Mouse (Mus musculus): ENCODE data around the gene Rnd3. TPM values are rescaled to one million over a fixed set of nuclear protein-coding genes. Genes with fewer than 3 reads are reported as not detected.

Rnd3 gene
- polyA plus RNA-seq (2016; fragmentation: Nextera tagmentation; extraction: Ambion mirVana), result 257 and 270 TPM in 2 replicates

- no peaks in the 10 kb centered on the region for H3K9me3 ChIP-seq
- peak within 1 kb of the TSS; percentile 72 for H3K4me2 ChIP-seq (replicated peaks)
- no peaks in the 10 kb centered on the region for H3K27me3 ChIP-seq (replicated peaks)
- under 1% methylated on average over 25 of the region's 25 CpGs for WGBS
- peak within 1 kb of the TSS; percentile 91 for H3K27ac ChIP-seq
- no peaks in the 10 kb centered on the region for H3K36me3 ChIP-seq
- ATAC-seq (ENCODE audit: low FRiP score, low read depth), result peak; percentile 74
- H3K9ac ChIP-seq, result peak within 1 kb of the TSS; percentile 98
- peaks cover 13% of the 10 kb centered on the region for H3K4me1 ChIP-seq
- peak within 1 kb of the TSS; percentile 98 for H3K4me3 ChIP-seq
These were observed at the start of gene Rnd3 for GRCm38 (mm10) chr2:51148975-51149374. Gene Rnd3 (minus strand): TSS chr2:51149111.

GRCm38 (mm10) chr2:51192319-51192718 lies 43.4 kb upstream of the Rnd3 start:
- 60% methylated on average over 2 of the region's 2 CpGs for WGBS
- no peaks in the 10 kb centered on the region for H3K4me1 ChIP-seq
- no peak for ATAC-seq (ENCODE audit: low FRiP score, low read depth)

DNA sequence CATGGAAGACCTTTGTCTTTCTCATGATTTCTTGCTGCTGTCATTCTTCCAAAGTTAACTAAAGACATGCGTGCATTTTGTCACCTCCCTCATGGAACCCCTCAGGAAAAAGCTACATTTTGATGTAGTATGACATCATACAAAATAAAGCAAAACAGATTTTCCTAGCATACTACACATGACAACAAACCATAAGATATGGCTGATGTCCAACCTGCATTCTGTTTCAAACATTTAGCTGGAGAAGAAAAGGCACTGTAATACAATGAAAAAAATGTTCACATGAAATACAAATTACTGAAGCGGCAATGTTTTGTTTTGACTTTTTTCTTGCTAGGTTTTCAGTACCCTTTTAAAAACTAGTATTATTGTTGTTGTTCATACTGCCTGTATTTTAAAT lies 36.9 kb upstream of the Rnd3 start:
- H3K36me3 ChIP-seq, result no peaks in the 10 kb centered on the region
- ATAC-seq (ENCODE audit: low FRiP score, low read depth), result no peak
- no peak overlapping the region for H3K9ac ChIP-seq

More at GRCm38 (mm10) chr2:51192319-51192718, 43.4 kb upstream of the Rnd3 start:
- Histone ChIP-seq H3K9ac (no peak overlapping the region), H3K9me3 (no peaks in the 10 kb centered on the region), H3K27ac (no peak overlapping the region), H3K27me3 (replicated peaks) (no peaks in the 10 kb centered on the region), H3K36me3 (no peaks in the 10 kb centered on the region), H3K4me2 (replicated peaks) (no peak overlapping the region), H3K4me3 (no peak overlapping the region)

GRCm38 (mm10) chr2:51182990-51183389 lies 34.1 kb upstream of the Rnd3 start:
- ATAC-seq (ENCODE audit: low FRiP score, low read depth), result 0 out of 2 replicates have a peak, but pooled peaks have one; percentile 37
- H3K36me3 ChIP-seq, result no peaks in the 10 kb centered on the region
- H3K27me3 ChIP-seq (replicated peaks), result no peaks in the 10 kb centered on the region
- H3K4me2 ChIP-seq (replicated peaks), result no peak overlapping the region
- H3K4me1 ChIP-seq, result no peaks in the 10 kb centered on the region
- H3K9ac ChIP-seq, result no peak overlapping the region
- 75% methylated on average over 4 of the region's 4 CpGs for WGBS
- H3K4me3 ChIP-seq, result no peak overlapping the region
- no peaks in the 10 kb centered on the region for H3K9me3 ChIP-seq
- H3K27ac ChIP-seq, result no peak overlapping the region

More for the DNA sequence above, 36.9 kb upstream of the Rnd3 start:
- no peak overlapping the region for H3K27ac ChIP-seq
- no peak overlapping the region for H3K4me3 ChIP-seq
- H3K4me1 ChIP-seq, result no peaks in the 10 kb centered on the region
- WGBS, result 95% methylated on average over 2 of the region's 2 CpGs
- no peaks in the 10 kb centered on the region for H3K9me3 ChIP-seq
- H3K27me3 ChIP-seq (replicated peaks), result no peaks in the 10 kb centered on the region
- no peak overlapping the region for H3K4me2 ChIP-seq (replicated peaks)

- Histone ChIP-seq H3K27me3 (replicated peaks) (no peaks in the 10 kb centered on the region), H3K9ac (no peak overlapping the region), H3K9me3 (no peaks in the 10 kb centered on the region), H3K27ac (no peak overlapping the region), H3K36me3 (no peaks in the 10 kb centered on the region), H3K4me1 (no peaks in the 10 kb centered on the region), H3K4me3 (no peak overlapping the region), H3K4me2 (replicated peaks) (no peak overlapping the region)
- ATAC-seq (ENCODE audit: low FRiP score, low read depth), result no peak
These were observed 32.5 kb upstream of the Rnd3 start for GRCm38 (mm10) chr2:51181376-51181775.

DNA sequence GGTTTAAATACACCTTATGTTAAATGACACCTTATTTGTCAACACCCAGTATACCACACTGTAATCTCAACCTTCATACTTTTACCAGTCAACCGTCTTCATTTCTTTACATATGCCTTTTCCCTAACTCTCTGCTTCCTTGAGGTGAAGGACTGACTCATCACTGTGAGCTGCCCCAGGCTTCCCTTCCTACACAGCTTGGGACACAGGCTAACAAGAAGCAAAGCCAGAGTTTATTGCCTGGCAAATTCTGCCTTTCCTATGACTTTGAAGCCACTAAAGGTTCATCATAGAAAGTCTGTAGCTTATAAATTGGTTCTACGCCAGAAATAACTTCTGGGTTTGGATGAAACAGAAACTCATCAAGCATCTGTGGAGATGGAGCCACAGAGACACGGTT lies 30.2 kb upstream of the Rnd3 start:
- H3K27ac ChIP-seq, result no peak overlapping the region
- no peaks in the 10 kb centered on the region for H3K36me3 ChIP-seq
- no peak for ATAC-seq (ENCODE audit: low FRiP score, low read depth)
- no peaks in the 10 kb centered on the region for H3K4me1 ChIP-seq
- H3K9me3 ChIP-seq, result no peaks in the 10 kb centered on the region
- no peak overlapping the region for H3K9ac ChIP-seq
- no peak overlapping the region for H3K4me3 ChIP-seq
- WGBS, result 84% methylated on average over 3 of the region's 3 CpGs
- no peak overlapping the region for H3K4me2 ChIP-seq (replicated peaks)
- no peaks in the 10 kb centered on the region for H3K27me3 ChIP-seq (replicated peaks)

GRCm38 (mm10) chr2:51177615-51178014 lies 28.7 kb upstream of the Rnd3 start:
- Histone ChIP-seq H3K9me3 (no peaks in the 10 kb centered on the region), H3K4me3 (no peak overlapping the region), H3K27ac (no peak overlapping the region), H3K4me1 (no peaks in the 10 kb centered on the region), H3K36me3 (no peaks in the 10 kb centered on the region), H3K4me2 (replicated peaks) (no peak overlapping the region), H3K9ac (no peak overlapping the region), H3K27me3 (replicated peaks) (no peaks in the 10 kb centered on the region)
- ATAC-seq (ENCODE audit: low FRiP score, low read depth), result no peak
- 77% methylated on average over 3 of the region's 3 CpGs for WGBS

DNA sequence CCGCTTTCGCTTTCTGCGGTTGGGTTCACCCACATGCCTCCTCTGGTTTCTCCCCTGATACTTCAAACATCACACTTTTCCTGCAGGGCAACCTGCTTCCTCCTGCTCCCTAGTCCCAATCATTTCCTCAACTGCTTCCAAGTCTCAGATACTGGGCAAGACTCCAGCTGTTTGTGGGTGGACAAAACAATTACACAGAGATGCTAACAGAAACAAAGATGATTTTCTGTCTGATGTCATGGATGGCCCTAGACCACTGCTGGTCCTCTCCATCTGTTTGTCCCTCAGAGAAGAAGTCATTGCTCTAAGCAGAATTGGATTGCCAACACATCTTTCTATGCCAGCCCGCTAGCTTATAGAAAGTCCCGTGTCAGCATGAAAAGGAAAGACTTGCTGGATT lies 26.4 kb upstream of the Rnd3 start:
- ATAC-seq (ENCODE audit: low FRiP score, low read depth), result no peak
- Histone ChIP-seq H3K4me2 (replicated peaks) (no peak overlapping the region), H3K36me3 (no peaks in the 10 kb centered on the region), H3K4me1 (no peaks in the 10 kb centered on the region), H3K9me3 (no peaks in the 10 kb centered on the region), H3K4me3 (no peak overlapping the region), H3K27ac (no peak overlapping the region), H3K27me3 (replicated peaks) (no peaks in the 10 kb centered on the region), H3K9ac (no peak overlapping the region)
- whole genome bisulfite sequencing, result 93% methylated on average over 5 of the region's 5 CpGs

GRCm38 (mm10) chr2:51161110-51161509 lies 12.2 kb upstream of the Rnd3 start:
- Histone ChIP-seq H3K27ac (no peak overlapping the region), H3K9me3 (no peaks in the 10 kb centered on the region), H3K27me3 (replicated peaks) (no peaks in the 10 kb centered on the region), H3K4me3 (no peak overlapping the region), H3K36me3 (no peaks in the 10 kb centered on the region), H3K4me2 (replicated peaks) (no peak overlapping the region), H3K9ac (no peak overlapping the region), H3K4me1 (no peaks in the 10 kb centered on the region)
- 88% methylated on average over 2 of the region's 2 CpGs for WGBS
- no peak for ATAC-seq (ENCODE audit: low FRiP score, low read depth)

- H3K36me3 ChIP-seq, result peaks cover under 1% of the 10 kb centered on the region; the same call in 1 of the 2 replicates
- ATAC-seq (ENCODE audit: low FRiP score, low read depth), result peak; percentile 32; the same call in 1 of the 2 replicates
- H3K27ac ChIP-seq, result peak overlapping the region; percentile 75
- H3K4me2 ChIP-seq (replicated peaks), result peak overlapping the region; percentile 72
- H3K9ac ChIP-seq, result peak overlapping the region; percentile 98
- peaks cover 17% of the 10 kb centered on the region for H3K4me1 ChIP-seq
- peak overlapping the region; percentile 98 for H3K4me3 ChIP-seq
- 1% methylated on average over 20 of the region's 20 CpGs for WGBS
- H3K9me3 ChIP-seq, result no peaks in the 10 kb centered on the region
- no peaks in the 10 kb centered on the region for H3K27me3 ChIP-seq (replicated peaks)
These were observed 457 bp downstream of the Rnd3 start for GRCm38 (mm10) chr2:51148454-51148853.

DNA sequence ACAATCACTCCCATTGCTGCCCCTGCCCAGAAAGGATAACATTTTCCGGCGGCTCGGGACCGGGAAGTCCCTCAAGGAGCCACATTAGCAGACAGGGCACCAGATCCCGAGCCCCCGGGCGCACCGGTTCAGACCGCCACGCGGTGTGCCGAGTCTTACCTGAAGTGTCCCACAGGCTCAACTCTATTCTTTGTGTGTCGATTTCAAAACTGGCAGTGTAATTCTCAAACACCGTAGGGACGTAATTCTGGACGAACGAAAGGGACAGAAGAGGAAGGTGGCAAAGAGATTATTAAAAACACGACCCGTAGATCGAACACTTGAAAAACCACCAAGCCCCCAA lies 875 bp downstream of the Rnd3 start:
- peak; percentile 18; the same call in 1 of the 2 replicates for ATAC-seq (ENCODE audit: low FRiP score, low read depth)
- 0% methylated on average over 20 of the region's 20 CpGs for WGBS

GRCm38 (mm10) chr2:51147318-51148064 lies 1.4 kb downstream of the Rnd3 start:
- Histone ChIP-seq H3K4me2 (replicated peaks) (peak overlapping the region; percentile 72), H3K9me3 (no peaks in the 10 kb centered on the region), H3K36me3 (peaks cover 7% of the 10 kb centered on the region), H3K9ac (peak overlapping the region; percentile 98), H3K4me1 (peaks cover 26% of the 10 kb centered on the region), H3K27me3 (replicated peaks) (no peaks in the 10 kb centered on the region), H3K27ac (peak overlapping the region; percentile 91), H3K4me3 (peak overlapping the region; percentile 98)
- peak; percentile 52 for ATAC-seq (ENCODE audit: low FRiP score, low read depth)
- WGBS, result under 1% methylated on average over 45 of the region's 45 CpGs

More for the DNA sequence above, 875 bp downstream of the Rnd3 start:
- Histone ChIP-seq H3K27ac (peak overlapping the region; percentile 91), H3K4me1 (peaks cover 21% of the 10 kb centered on the region), H3K27me3 (replicated peaks) (no peaks in the 10 kb centered on the region), H3K36me3 (peaks cover 5% of the 10 kb centered on the region), H3K9ac (peak overlapping the region; percentile 98), H3K4me2 (replicated peaks) (peak overlapping the region; percentile 72), H3K9me3 (no peaks in the 10 kb centered on the region), H3K4me3 (peak overlapping the region; percentile 98)

- ATAC-seq (ENCODE audit: low FRiP score, low read depth), result peak; percentile 54
These were observed 2.0 kb downstream of the Rnd3 start for GRCm38 (mm10) chr2:51146871-51147317.

More at GRCm38 (mm10) chr2:51146871-51147317, 2.0 kb downstream of the Rnd3 start:
- Histone ChIP-seq H3K4me2 (replicated peaks) (peak overlapping the region; percentile 72), H3K4me1 (peaks cover 32% of the 10 kb centered on the region), H3K9me3 (no peaks in the 10 kb centered on the region), H3K9ac (peak overlapping the region; percentile 98), H3K4me3 (peak overlapping the region; percentile 98), H3K27ac (peak overlapping the region; percentile 91), H3K36me3 (peaks cover 11% of the 10 kb centered on the region), H3K27me3 (replicated peaks) (no peaks in the 10 kb centered on the region)
- under 1% methylated on average over 18 of the region's 18 CpGs for WGBS

Measured in neural tube, embryonic 12.5 days (tissue).